Mouse (Mus musculus): ENCODE results near the gene Mtor. TPM values are rescaled to one million over a fixed set of nuclear protein-coding genes. Genes with fewer than 3 reads are reported as not detected.
A peak's percentile ranks its signal among the peaks of the same experiment; 100 is the strongest.

The Mtor gene
- total RNA-seq, 2 experiments from 2014 or later: 30.6 to 36.6 TPM

DNA sequence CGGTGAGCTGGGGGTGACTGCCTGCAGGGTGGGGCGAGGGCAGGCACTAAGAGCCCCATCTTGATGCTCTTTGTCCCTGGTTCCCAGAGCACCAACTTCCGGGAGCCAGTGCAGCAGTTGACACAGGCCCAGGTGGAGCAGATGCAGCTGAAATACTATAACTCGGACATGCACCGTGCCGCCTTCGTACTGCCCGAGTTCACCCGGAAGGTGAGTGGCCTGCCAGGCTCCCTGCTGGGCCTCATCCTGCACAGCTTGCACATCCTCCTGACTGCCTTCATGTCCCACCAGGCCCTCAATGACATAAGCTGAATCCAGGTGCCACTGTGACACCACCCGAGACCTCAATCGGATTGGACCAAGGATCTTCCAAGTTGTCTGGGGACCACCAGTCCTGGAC lies 145.6 kb downstream of the Mtor start:
- no peak for DNase-seq (ENCODE audit: low spot score)

DNA sequence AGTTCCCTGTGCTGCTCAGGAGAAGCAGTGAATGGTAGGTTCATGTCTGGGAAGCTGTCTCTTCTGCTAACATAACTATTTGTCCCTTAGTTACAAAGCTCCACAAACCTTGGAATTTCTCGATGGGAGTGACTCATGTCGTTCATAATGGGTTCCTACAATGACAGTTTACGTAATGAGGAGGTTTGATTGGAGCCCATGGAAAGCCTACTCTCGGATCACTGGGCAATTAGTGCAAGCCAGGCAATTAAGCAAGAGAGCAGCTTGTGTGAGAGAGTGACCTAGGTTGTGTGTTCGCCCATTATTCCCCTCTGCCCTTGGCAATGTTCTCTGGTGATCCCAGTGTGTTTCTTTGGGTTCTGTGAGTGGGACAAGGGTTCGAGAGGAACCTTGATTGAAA lies 147.5 kb downstream of the Mtor start:
- no peak for DNase-seq (ENCODE audit: low spot score)

DNA sequence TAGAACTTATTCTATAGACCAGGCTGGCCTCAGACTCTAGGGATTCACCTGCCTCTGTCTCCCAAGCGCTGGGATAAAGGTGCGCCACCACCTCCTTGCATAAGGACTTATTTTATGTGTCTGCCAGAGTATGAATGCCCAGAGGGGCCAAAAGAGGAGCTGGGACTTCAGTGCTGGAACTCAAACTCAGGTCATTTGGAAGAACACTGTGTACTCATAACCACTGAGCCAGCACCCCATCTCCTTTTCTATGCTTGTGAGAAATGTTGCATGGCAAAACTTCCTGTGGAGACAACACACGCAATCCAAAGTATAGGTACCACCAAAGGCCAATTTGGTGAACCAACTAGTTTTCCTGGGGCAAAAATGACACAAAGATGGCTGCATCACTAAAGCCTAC lies 148.3 kb downstream of the Mtor start:
- no peak for DNase-seq (ENCODE audit: low spot score)

- no peak for DNase-seq (ENCODE audit: low spot score)
Observed at GRCm38 (mm10) chr4:148598826-148599225, 150.4 kb downstream of the Mtor start.

GRCm38 (mm10) chr4:148600316-148600715 lies 151.9 kb downstream of the Mtor start:
- no peak for DNase-seq (ENCODE audit: low spot score)

DNA sequence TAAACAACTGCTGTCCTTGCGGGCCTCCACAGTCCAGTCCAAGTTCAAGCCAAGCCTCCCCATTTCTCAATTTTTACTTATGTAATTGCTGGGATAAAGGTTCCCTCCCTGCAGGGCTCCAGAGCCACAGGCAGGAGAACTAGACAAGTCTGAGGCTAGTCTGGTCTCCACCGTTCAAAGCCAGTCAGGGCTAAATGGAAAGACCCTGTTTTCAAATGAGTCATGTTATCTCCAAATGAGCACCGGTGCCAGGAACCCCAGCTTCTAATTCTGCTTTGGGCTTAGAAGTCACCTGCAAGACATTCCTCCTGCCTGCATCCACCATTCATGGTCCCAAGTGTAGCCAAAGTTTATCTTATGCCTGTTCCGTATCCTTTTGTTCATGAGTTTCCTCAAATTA lies 153.5 kb downstream of the Mtor start:
- no peak for DNase-seq (ENCODE audit: low spot score)

DNA sequence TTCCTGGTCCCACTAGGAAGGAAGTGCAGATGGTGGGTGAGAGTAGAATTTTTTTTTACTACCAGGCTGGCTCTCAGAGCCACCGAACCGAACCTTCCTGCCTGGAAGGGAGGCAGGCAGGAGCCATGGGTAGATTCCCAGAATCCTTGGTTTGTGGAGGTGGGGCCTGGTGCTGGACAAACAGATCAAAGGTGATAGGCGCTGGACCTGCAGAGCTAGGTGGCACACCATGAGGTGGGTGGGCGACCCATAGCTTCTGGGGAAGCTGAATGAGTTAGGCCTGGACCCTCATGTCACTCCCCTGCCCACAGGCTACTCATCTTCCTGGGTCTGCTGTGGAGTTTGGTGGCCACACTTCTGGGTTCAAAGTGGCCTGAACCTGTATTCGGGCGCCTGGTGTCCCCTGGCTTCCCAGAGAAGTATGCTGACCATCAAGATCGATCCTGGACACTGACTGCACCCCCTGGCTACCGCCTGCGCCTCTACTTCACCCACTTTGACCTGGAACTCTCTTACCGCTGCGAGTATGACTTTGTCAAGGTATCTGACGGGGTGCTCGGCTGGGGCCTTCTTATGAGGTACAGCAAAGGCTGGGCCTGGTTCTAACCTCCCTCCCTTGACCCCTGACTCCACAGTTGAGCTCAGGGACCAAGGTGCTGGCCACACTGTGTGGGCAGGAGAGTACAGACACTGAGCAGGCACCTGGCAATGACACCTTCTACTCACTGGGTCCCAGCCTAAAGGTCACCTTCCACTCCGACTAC lies 154.1 kb downstream of the Mtor start, which contains the start of gene Masp2:
Gene Masp2 (plus strand): TSS at position 198 of the 764 bp plus-strand sequence.
- DNase-seq (ENCODE audit: low spot score): no peak

DNA sequence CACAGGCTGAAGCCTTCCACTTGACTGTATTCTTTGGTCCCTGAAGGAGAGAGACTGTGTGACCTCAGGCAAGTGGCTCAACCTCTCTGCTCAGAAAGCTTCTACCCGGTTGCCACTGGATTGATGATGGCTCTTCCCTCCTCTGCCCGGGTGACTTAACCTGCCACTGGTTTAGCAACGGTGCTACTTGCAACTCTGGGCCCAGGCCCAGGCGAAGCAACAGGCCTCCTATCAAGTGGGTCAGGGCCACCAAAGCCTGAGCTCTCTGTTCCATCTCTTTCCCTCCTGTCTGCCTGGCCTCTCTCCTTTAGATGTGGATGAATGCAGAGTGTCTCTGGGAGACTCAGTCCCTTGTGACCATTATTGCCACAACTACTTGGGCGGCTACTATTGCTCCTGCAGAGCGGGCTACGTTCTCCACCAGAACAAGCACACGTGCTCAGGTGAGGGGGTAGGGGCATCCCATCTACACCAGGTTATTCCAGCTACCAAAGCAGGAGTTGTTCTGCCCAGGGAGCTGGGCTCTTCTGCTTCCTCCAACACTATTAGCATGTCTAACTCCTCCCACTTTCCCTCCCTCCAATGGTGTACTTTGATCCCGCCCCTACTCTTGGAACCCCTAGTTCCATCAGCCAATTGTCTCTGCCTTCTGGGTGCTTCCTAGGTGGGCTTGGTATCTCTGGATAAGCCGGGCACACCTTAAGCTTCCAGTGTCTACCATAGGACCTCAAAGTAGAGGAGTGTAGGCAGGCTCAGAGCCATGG lies 155.1 kb downstream of the Mtor start:
- DNase-seq (ENCODE audit: low spot score): no peak

- DNase-seq (ENCODE audit: low spot score): no peak
Observed at GRCm38 (mm10) chr4:148604141-148604540, 155.7 kb downstream of the Mtor start.

- DNase-seq (ENCODE audit: low spot score): peak; percentile 48
Observed at GRCm38 (mm10) chr4:148604541-148605165, 156.2 kb downstream of the Mtor start.

Other genes starting within 250 kb of the Mtor start
- gene Disp3, start 160.6 kb upstream of the Mtor start, total RNA-seq (2021): under 1 TPM in 1 of 2 experiments, not detected in 1; 0.14 TPM
- gene Ubiad1, start 3.8 kb upstream of the Mtor start, total RNA-seq (2021): 10 to 100 TPM; 10.3 to 15.6 TPM
- gene Angptl7, start 51.8 kb downstream of the Mtor start, total RNA-seq (2021): 10 to 100 TPM in 1 of 2 experiments, 1 to 10 TPM in 1; 9.3 to 24.6 TPM
- 10 to 100 TPM; 19.6 to 20.4 TPM for gene Exosc10, start 109.8 kb downstream of the Mtor start, total RNA-seq (2021)
- 1 to 10 TPM; 8.7 to 9.5 TPM for gene Srm, start 142.9 kb downstream of the Mtor start, total RNA-seq (2021)
- under 1 TPM; 0.16 to 0.64 TPM for gene Masp2, start 153.9 kb downstream of the Mtor start, total RNA-seq (2021)
- gene Tardbp, start 178.4 kb downstream of the Mtor start, total RNA-seq (2021): 100 to 1,000 TPM; 112 to 130 TPM
- gene Gm572, start 194.7 kb downstream of the Mtor start, total RNA-seq (2021): 1 to 10 TPM; 5.8 to 6.3 TPM

Measured in gastrocnemius, adult 18-20 months (tissue).